Mouse (Mus musculus): Measurements from ENCODE around the gene Nosip.

- TF ChIP-seq CTCF (IDR thresholded peaks at IDR 0.05; ENCODE audit: extremely low read depth, insufficient read length, insufficient replicate concordance, low read depth, low read length), result peak; percentile 86
- TF ChIP-seq POLR2A (IDR thresholded peaks at IDR 0.05; ENCODE audit: low read depth, low read length), result no peak
Measured at GRCm38 (mm10) chr7:45037720-45038361, 24.4 kb upstream of the Nosip start.

Data from small intestine, adult 2 months (tissue).